Mouse (Mus musculus) CD4-positive, CD25-positive, alpha-beta regulatory T cell, adult 2 months (primary cell): ENCODE measurements around the gene Tspo2.

Experiments
- DNase-seq: peaks from one replicate; pipeline ENCODE4 v3.0.0-alpha.2; 2012; ENCODE audit warnings: low read depth, low spot score

The Tspo2 gene

DNA sequence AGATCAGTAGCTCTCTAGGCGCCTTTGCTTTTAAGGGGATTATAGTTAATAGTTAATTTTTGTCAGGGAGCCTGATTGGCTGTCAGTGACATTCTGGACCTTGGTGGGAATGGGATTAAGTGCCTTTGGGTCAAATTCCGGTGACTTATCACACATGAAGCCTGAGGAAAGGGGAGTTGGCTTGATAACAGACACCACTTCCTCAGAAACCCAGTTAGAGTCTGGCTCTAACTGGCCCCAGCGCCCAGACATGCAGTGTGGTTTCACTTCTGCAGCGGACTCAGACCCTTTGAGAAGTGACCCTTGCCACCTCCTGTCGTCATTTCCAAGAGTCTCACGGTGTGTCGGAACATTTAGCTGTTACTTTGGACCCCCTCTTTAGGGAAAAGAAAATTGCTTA lies 33.1 kb downstream of the Tspo2 start:
- no peak for DNase-seq

DNA sequence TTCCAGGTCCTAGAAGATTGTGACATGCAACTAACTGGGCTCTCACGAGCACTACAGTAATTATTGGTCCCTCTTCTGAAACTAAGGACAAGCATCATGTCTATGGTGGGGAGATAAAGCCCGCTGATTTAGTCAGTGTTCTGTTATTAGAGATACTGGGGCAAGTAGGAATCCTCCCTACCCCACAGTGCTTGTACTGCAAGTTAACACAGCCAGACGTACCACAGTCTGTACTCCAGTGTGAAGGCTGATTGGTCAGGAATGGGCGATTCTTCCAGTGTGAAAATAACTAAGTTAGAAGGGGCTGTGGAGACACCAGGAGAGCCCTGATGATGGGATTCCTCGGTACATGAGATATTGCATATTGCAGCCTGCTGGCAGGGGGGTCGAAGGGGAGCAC lies 33.8 kb downstream of the Tspo2 start:
- no peak for DNase-seq

GRCm38 (mm10) chr17:48416425-48417195 lies 34.7 kb downstream of the Tspo2 start:
- DNase-seq = peak; percentile 79

- DNase-seq = no peak
Measured at GRCm38 (mm10) chr17:48416011-48416410, 35.3 kb downstream of the Tspo2 start.

GRCm38 (mm10) chr17:48411241-48411640 lies 40.1 kb downstream of the Tspo2 start:
- DNase-seq = peak; percentile 56

DNA sequence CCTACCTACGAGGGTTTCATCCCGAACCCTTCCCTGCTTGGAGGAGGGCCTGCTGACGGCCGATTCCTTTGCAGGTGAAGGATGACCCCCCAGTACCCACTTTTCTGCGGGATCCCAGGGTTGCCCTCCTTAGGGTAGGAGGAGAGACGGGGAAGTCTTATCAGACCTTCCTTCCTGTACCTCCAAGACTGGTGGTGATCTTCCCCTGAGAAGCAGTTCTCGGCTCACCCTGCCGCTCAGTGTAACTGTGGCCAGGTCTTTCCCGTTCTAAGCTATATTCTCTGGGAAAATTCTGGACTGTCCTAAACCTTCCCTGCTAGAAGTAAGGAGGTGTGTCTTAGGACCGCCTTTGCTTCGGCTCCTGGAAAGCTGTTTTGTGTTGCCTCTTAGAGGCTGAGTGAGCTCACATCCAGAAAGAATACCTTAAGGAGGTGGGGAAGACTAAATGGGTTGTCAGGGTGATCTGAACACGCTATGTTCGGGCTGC lies 41.0 kb downstream of the Tspo2 start:
- DNase-seq = no peak

DNA sequence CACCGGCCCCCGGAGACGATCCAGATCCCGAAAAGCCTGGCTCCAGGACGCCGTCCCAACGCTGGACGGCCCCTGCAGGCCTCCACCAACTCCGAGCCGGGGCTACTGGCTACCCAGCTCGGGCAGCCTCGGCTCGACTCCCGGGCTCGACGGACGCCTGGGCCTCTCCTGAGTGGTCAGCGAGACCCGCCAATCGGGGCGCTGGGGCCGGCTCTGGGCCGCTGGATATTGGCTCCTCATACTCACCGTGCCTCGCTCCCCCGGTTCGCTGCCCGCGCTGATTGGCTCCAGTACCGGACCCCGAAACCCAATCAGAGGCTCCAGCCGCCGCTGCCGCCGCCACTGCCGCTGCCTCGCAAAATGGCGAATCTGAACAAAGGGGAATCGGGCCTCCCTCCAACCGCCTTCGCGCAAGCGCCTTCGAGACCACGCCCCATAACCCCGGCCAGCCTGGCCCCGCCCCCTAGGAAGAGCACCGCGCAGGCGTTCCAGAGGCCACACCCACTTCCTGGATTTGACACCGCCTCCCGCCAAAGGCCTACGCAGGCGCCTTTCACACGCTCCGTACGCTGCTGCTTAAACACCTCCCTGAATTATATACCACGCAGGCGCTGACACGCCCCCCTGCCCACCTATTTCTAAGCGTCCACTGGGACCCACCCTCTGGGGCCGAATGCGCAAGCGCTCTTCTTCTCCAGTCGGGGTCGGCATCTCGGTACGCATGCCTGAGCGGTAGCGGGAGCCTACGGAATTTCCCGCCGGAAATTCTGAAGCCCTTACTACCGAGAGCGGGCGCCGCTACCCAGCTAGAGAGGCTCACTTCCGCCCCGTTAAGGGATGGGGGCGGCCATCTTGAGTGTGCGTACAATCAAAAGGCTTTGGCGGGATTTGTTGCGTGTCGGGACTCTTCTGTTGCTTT lies 41.7 kb downstream of the Tspo2 start, which contains the start of the genes Nfya and Oard1:
Nfya (minus strand) TSS at position 527 of the 919 bp plus-strand sequence.
Oard1 (plus strand) TSS at position 635 of the 919 bp plus-strand sequence.
- peak; percentile 100 for DNase-seq

- peak; percentile 89 for DNase-seq
Measured at GRCm38 (mm10) chr17:48408526-48409291, 42.6 kb downstream of the Tspo2 start.

DNA sequence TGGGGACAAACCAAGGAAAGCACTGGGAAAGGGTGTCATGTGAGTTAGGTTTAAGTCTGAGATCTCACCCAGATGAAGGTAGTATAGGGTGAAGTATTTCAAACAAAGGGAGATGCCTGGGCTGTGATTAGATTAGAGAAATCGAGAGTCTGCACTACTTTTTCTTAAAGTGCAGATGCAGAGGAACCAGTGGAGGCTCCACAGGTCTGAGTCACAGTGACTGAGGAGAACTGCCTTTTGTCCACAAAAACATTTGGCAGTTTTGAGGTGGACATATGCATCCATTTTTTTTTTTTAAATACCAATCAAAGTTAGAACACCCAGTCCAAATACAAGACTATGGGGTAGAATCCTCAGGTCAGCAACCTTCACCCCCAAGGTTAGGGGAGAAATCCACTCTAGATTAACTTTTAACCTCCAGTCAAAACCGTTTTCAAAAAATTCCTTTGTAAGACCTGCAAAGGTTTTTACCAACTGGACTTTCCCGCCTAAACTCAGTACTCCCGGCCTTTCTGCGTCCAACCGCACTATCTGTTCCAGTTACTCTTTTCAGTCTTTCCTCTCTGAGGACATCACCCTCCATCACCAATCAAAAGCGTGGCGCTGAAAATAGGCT lies 43.3 kb downstream of the Tspo2 start:
- no peak for DNase-seq

GRCm38 (mm10) chr17:48407154-48407553 lies 44.2 kb downstream of the Tspo2 start:
- no peak for DNase-seq

- DNase-seq = no peak
Measured at GRCm38 (mm10) chr17:48404706-48405105, 46.6 kb downstream of the Tspo2 start.

- DNase-seq = peak; percentile 45
Measured at GRCm38 (mm10) chr17:48403848-48404247, 47.5 kb downstream of the Tspo2 start.

DNA sequence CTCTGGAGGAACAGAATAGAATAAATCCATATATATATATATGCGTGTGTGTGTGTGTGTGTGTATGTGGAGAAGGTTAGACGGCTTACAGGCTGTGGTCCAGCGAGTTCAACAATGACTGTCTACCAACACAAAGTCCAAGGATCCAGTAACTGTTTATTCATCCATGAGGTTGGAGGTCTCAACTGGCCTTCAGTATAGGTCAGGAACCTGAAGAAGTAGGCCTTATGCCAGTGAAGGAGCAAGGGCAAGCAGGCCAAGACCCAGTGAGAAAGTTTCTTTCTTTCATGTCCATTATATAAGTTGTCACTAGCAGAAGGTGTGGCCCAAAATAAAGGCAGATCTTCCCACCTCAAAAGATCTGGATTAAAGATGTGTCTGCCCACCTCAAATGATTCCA lies 48.6 kb downstream of the Tspo2 start:
- no peak for DNase-seq

- no peak for DNase-seq
Measured at GRCm38 (mm10) chr17:48401710-48402109, 49.6 kb downstream of the Tspo2 start.
